Mouse (Mus musculus): Measurements from ENCODE around the gene Tcp11l1. TPM values are rescaled to one million over a fixed set of nuclear protein-coding genes. Genes with fewer than 3 reads are reported as not detected.

Gene Tcp11l1
- polyA plus RNA-seq, 1 experiment from 2014 or later: 67.0 TPM

- H3K36me3 ChIP-seq: no peaks in the 10 kb centered on the region
- H3K27ac ChIP-seq: no peak overlapping the region
- no peak overlapping the region for H3K4me2 ChIP-seq (replicated peaks)
- H3K9me3 ChIP-seq: no peaks in the 10 kb centered on the region
- 92% methylated on average over 2 of the region's 2 CpGs for WGBS
- H3K27me3 ChIP-seq: peaks cover 23% of the 10 kb centered on the region
- peaks cover 9% of the 10 kb centered on the region; the same call in 1 of the 2 replicates for H3K4me1 ChIP-seq
- ATAC-seq (ENCODE audit: insufficient number of reproducible peaks, insufficient read depth, low FRiP score, low TSS enrichment): no peak
- no peak overlapping the region for H3K4me3 ChIP-seq
- no peak overlapping the region for H3K9ac ChIP-seq
Observed at GRCm38 (mm10) chr2:104739691-104740090, 27.7 kb upstream of the Tcp11l1 start.

GRCm38 (mm10) chr2:104736241-104736640 lies 24.3 kb upstream of the Tcp11l1 start:
- Histone ChIP-seq H3K27ac (no peak overlapping the region), H3K36me3 (no peaks in the 10 kb centered on the region), H3K9me3 (no peaks in the 10 kb centered on the region), H3K9ac (no peak overlapping the region), H3K27me3 (peaks cover 6% of the 10 kb centered on the region; the same call in 1 of the 2 replicates), H3K4me1 (peaks cover 5% of the 10 kb centered on the region; the same call in 1 of the 2 replicates), H3K4me2 (replicated peaks) (no peak overlapping the region), H3K4me3 (no peak overlapping the region)
- no peak for ATAC-seq (ENCODE audit: insufficient number of reproducible peaks, insufficient read depth, low FRiP score, low TSS enrichment)
- whole genome bisulfite sequencing: 71% methylated on average over 7 of the region's 7 CpGs

GRCm38 (mm10) chr2:104732562-104733256 lies 20.7 kb upstream of the Tcp11l1 start:
- Histone ChIP-seq H3K9me3 (no peaks in the 10 kb centered on the region), H3K27ac (no peak overlapping the region), H3K4me1 (no peaks in the 10 kb centered on the region), H3K27me3 (no peaks in the 10 kb centered on the region), H3K4me3 (no peak overlapping the region), H3K36me3 (no peaks in the 10 kb centered on the region), H3K9ac (no peak overlapping the region), H3K4me2 (replicated peaks) (no peak overlapping the region)
- ATAC-seq (ENCODE audit: insufficient number of reproducible peaks, insufficient read depth, low FRiP score, low TSS enrichment): no peak
- WGBS: 76% methylated on average over 7 of the region's 7 CpGs

GRCm38 (mm10) chr2:104732033-104732444 lies 20.1 kb upstream of the Tcp11l1 start:
- WGBS: 73% methylated on average over 9 of the region's 9 CpGs
- H3K27me3 ChIP-seq: no peaks in the 10 kb centered on the region
- no peak overlapping the region for H3K27ac ChIP-seq
- no peaks in the 10 kb centered on the region for H3K9me3 ChIP-seq
- no peaks in the 10 kb centered on the region for H3K4me1 ChIP-seq
- H3K9ac ChIP-seq: no peak overlapping the region
- H3K4me3 ChIP-seq: no peak overlapping the region
- H3K4me2 ChIP-seq (replicated peaks): no peak overlapping the region
- H3K36me3 ChIP-seq: no peaks in the 10 kb centered on the region
- no peak for ATAC-seq (ENCODE audit: insufficient number of reproducible peaks, insufficient read depth, low FRiP score, low TSS enrichment)

GRCm38 (mm10) chr2:104727369-104727768 lies 15.4 kb upstream of the Tcp11l1 start:
- H3K9ac ChIP-seq: no peak overlapping the region
- H3K36me3 ChIP-seq: no peaks in the 10 kb centered on the region
- H3K27me3 ChIP-seq: no peaks in the 10 kb centered on the region
- ATAC-seq (ENCODE audit: insufficient number of reproducible peaks, insufficient read depth, low FRiP score, low TSS enrichment): no peak
- no peaks in the 10 kb centered on the region for H3K4me1 ChIP-seq
- 90% methylated on average over 1 of the region's 1 CpGs for WGBS
- H3K9me3 ChIP-seq: no peaks in the 10 kb centered on the region
- no peak overlapping the region for H3K4me3 ChIP-seq
- no peak overlapping the region for H3K27ac ChIP-seq
- no peak overlapping the region for H3K4me2 ChIP-seq (replicated peaks)

- no peak overlapping the region for H3K4me2 ChIP-seq (replicated peaks)
- H3K9ac ChIP-seq: no peak overlapping the region
- no peaks in the 10 kb centered on the region for H3K4me1 ChIP-seq
- ATAC-seq (ENCODE audit: insufficient number of reproducible peaks, insufficient read depth, low FRiP score, low TSS enrichment): no peak
- WGBS: 87% methylated on average over 3 of the region's 3 CpGs
- H3K4me3 ChIP-seq: no peak overlapping the region
- H3K27ac ChIP-seq: no peak overlapping the region
- no peaks in the 10 kb centered on the region for H3K27me3 ChIP-seq
- no peaks in the 10 kb centered on the region for H3K9me3 ChIP-seq
- no peaks in the 10 kb centered on the region for H3K36me3 ChIP-seq
Observed at GRCm38 (mm10) chr2:104722021-104722420, 10.1 kb upstream of the Tcp11l1 start.

- ATAC-seq (ENCODE audit: insufficient number of reproducible peaks, insufficient read depth, low FRiP score, low TSS enrichment): no peak
- H3K27me3 ChIP-seq: no peaks in the 10 kb centered on the region
- H3K9ac ChIP-seq: no peak overlapping the region
- no peak overlapping the region for H3K4me3 ChIP-seq
- 81% methylated on average over 4 of the region's 4 CpGs for WGBS
- no peaks in the 10 kb centered on the region for H3K36me3 ChIP-seq
- H3K27ac ChIP-seq: no peak overlapping the region
- no peaks in the 10 kb centered on the region for H3K4me1 ChIP-seq
- no peaks in the 10 kb centered on the region for H3K9me3 ChIP-seq
- H3K4me2 ChIP-seq (replicated peaks): no peak overlapping the region
Observed at GRCm38 (mm10) chr2:104717827-104718226, 5.9 kb upstream of the Tcp11l1 start.

GRCm38 (mm10) chr2:104717231-104717735 lies 5.3 kb upstream of the Tcp11l1 start:
- Histone ChIP-seq H3K4me1 (no peaks in the 10 kb centered on the region), H3K9ac (no peak overlapping the region), H3K4me3 (no peak overlapping the region), H3K27me3 (no peaks in the 10 kb centered on the region), H3K4me2 (replicated peaks) (no peak overlapping the region), H3K36me3 (no peaks in the 10 kb centered on the region), H3K27ac (no peak overlapping the region), H3K9me3 (no peaks in the 10 kb centered on the region)
- no peak for ATAC-seq (ENCODE audit: insufficient number of reproducible peaks, insufficient read depth, low FRiP score, low TSS enrichment)
- WGBS: 89% methylated on average over 2 of the region's 2 CpGs

- Histone ChIP-seq H3K4me2 (replicated peaks) (no peak within 1 kb of the TSS), H3K27ac (no peak within 1 kb of the TSS), H3K4me3 (no peak within 1 kb of the TSS), H3K27me3 (no peaks in the 10 kb centered on the region), H3K4me1 (peaks cover under 1% of the 10 kb centered on the region; the same call in 1 of the 2 replicates), H3K9me3 (no peaks in the 10 kb centered on the region), H3K36me3 (no peaks in the 10 kb centered on the region), H3K9ac (no peak within 1 kb of the TSS)
- no peak for ATAC-seq (ENCODE audit: insufficient number of reproducible peaks, insufficient read depth, low FRiP score, low TSS enrichment)
- 86% methylated on average over 4 of the region's 4 CpGs for WGBS
Observed at GRCm38 (mm10) chr2:104716279-104716678, 4.3 kb upstream of the Tcp11l1 start, which contains the start of gene Pin1rt1. Gene Pin1rt1, minus strand, starts transcription at chr2:104716379.

- WGBS: 44% methylated on average over 15 of the region's 15 CpGs
- ATAC-seq (ENCODE audit: insufficient number of reproducible peaks, insufficient read depth, low FRiP score, low TSS enrichment): no peak
- H3K9ac ChIP-seq: no peak overlapping the region
- H3K4me3 ChIP-seq: no peak overlapping the region
- H3K27me3 ChIP-seq: no peaks in the 10 kb centered on the region
- no peak overlapping the region for H3K27ac ChIP-seq
- H3K4me1 ChIP-seq: peaks cover 10% of the 10 kb centered on the region
- no peaks in the 10 kb centered on the region for H3K9me3 ChIP-seq
- no peaks in the 10 kb centered on the region for H3K36me3 ChIP-seq
- no peak overlapping the region for H3K4me2 ChIP-seq (replicated peaks)
Observed at GRCm38 (mm10) chr2:104714254-104714691, 2.3 kb upstream of the Tcp11l1 start.

GRCm38 (mm10) chr2:104712486-104712809 lies 479 bp upstream of the Tcp11l1 start:
- peak overlapping the region; percentile 83; the same call in 1 of the 2 replicates for H3K27ac ChIP-seq
- H3K4me2 ChIP-seq (replicated peaks): peak overlapping the region; percentile 63
- H3K9me3 ChIP-seq: no peaks in the 10 kb centered on the region
- 5% methylated on average over 7 of the region's 7 CpGs for WGBS
- no peaks in the 10 kb centered on the region for H3K27me3 ChIP-seq
- peak; percentile 9; the same call in 1 of the 2 replicates for ATAC-seq (ENCODE audit: insufficient number of reproducible peaks, insufficient read depth, low FRiP score, low TSS enrichment)
- peaks cover 10% of the 10 kb centered on the region for H3K4me1 ChIP-seq
- H3K9ac ChIP-seq: peak overlapping the region; percentile 85
- peak overlapping the region; percentile 93 for H3K4me3 ChIP-seq
- H3K36me3 ChIP-seq: no peaks in the 10 kb centered on the region

GRCm38 (mm10) chr2:104710670-104711370 lies 1.1 kb downstream of the Tcp11l1 start:
- Histone ChIP-seq H3K9ac (0 out of 2 replicates have a peak overlapping the region, but pooled peaks have one; percentile 85), H3K9me3 (no peaks in the 10 kb centered on the region), H3K36me3 (no peaks in the 10 kb centered on the region), H3K27ac (peak overlapping the region; percentile 52; the same call in 1 of the 2 replicates), H3K4me1 (peaks cover 10% of the 10 kb centered on the region), H3K27me3 (no peaks in the 10 kb centered on the region), H3K4me3 (peak overlapping the region; percentile 93), H3K4me2 (replicated peaks) (peak overlapping the region; percentile 63)
- 21% methylated on average over 6 of the region's 6 CpGs for WGBS
- ATAC-seq (ENCODE audit: insufficient number of reproducible peaks, insufficient read depth, low FRiP score, low TSS enrichment): no peak

Data from embryonic facial prominence, embryonic 12.5 days (tissue).